Mouse (Mus musculus): Measurements from ENCODE around the gene Slbp. TPM values are rescaled to one million over a fixed set of nuclear protein-coding genes. Genes with fewer than 3 reads are reported as not detected.

Gene Slbp
- total and polyA plus RNA-seq, 2 experiments from 2014 or later: 66.0 to 128 TPM

- H3K27ac ChIP-seq: no peak overlapping the region
- H3K4me1 ChIP-seq (ENCODE audit: insufficient read depth, low read length): peaks cover 17% of the 10 kb centered on the region; the same call in 1 of the 2 replicates
- ATAC-seq (no peak), DNase-seq (ENCODE audit: low spot score) (no peak)
- no peaks in the 10 kb centered on the region for H3K9me3 ChIP-seq (ENCODE audit: low read length)
- H3K9ac ChIP-seq (replicated peaks; ENCODE audit: low read length): no peak overlapping the region
- 67% methylated on average over 5 of the region's 5 CpGs for WGBS
- H3K36me3 ChIP-seq (ENCODE audit: insufficient read depth, low read length): no peaks in the 10 kb centered on the region
- no peak overlapping the region for H3K4me3 ChIP-seq (ENCODE audit: low read length)
- TF ChIP-seq CTCF (IDR thresholded peaks at IDR 0.05; ENCODE audit: low read depth): no peak
- H3K27me3 ChIP-seq (ENCODE audit: insufficient read depth, low read length): peaks cover 12% of the 10 kb centered on the region
- no peak overlapping the region for H3K4me2 ChIP-seq (ENCODE audit: low read depth, low read length)
Measured at GRCm38 (mm10) chr5:33696430-33696829, 44.1 kb upstream of the Slbp start.

DNA sequence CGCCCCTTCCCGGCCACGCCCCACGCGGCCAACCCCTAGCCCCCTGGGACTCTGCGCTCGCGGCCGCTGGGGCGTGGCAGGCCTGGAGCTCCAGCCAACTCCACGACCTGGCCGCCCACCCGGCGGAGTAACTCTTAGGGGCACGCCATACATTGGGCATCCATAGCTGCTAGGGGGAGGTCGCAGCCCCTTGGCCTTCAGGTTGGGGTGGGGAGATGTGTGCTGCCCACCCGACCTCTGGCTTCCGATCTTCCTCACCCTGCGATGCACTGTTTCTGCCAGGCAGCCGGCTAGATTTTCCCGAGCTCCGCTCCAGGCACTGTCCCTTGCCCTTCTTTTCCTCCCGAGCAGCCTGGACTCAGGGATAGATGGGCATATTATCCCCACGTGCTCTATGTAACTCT lies 43.3 kb upstream of the Slbp start:
- H3K4me2 ChIP-seq (ENCODE audit: low read depth, low read length): peak overlapping the region; percentile 50
- no peak for TF ChIP-seq CTCF (IDR thresholded peaks at IDR 0.05; ENCODE audit: low read depth)
- H3K9ac ChIP-seq (replicated peaks; ENCODE audit: low read length): peak overlapping the region; percentile 39
- H3K36me3 ChIP-seq (ENCODE audit: insufficient read depth, low read length): no peaks in the 10 kb centered on the region
- peaks cover 12% of the 10 kb centered on the region for H3K27me3 ChIP-seq (ENCODE audit: insufficient read depth, low read length)
- H3K9me3 ChIP-seq (ENCODE audit: low read length): no peaks in the 10 kb centered on the region
- H3K4me3 ChIP-seq (ENCODE audit: low read length): peak overlapping the region; percentile 33
- peaks cover 17% of the 10 kb centered on the region; the same call in 1 of the 2 replicates for H3K4me1 ChIP-seq (ENCODE audit: insufficient read depth, low read length)
- peak overlapping the region; percentile 28; the same call in 1 of the 2 replicates for H3K27ac ChIP-seq
- ATAC-seq (no peak), DNase-seq (ENCODE audit: low spot score) (no peak)
- WGBS: 4% methylated on average over 24 of the region's 24 CpGs

DNA sequence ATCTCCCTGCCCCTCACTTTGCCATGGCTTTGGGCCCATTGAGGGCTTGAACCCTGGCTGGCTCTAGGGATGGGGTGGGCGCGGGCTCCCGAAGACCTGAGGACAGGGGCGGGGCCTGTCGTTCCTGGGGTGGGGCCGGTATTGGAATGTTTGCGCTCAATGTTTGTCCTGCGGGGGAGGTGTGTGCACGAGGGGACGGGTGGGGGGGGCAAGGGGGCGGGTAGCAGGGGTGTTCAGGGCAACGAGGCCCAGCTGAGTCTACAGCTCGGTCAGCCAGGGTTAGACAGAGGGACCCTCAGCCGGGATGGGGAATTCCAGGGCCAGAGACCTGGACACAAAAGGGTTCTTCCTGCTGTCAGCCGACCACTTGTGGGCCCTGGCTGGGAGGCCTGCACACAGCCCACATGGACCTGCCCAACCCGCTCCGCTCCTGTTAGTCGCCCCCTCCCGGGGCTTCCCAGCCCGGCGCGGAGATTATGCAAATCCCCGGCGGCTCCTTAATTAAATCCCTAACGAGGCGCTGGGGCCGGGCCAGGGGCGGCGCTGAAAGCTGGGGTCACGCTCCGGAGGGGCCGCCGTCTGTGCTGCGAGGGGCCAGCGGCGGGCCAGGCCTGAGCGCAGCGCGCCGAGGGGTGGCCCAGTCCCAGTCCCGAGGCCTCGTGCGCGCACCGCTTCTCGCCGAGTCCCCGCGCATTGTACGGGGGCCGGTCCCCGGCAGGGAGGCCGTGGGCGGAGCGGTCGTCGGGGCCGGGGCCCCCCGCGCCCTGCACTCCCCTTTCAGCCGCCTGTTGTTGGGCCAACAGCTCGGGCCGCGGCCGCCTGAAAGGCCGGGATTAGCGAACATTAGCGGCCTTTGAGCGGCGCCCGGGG lies 42.7 kb upstream of the Slbp start:
- peak overlapping the region; percentile 28; the same call in 1 of the 2 replicates for H3K27ac ChIP-seq
- no peaks in the 10 kb centered on the region for H3K9me3 ChIP-seq (ENCODE audit: low read length)
- DNase-seq (ENCODE audit: low spot score) (peak; percentile 71), ATAC-seq (peak; percentile 59)
- H3K4me1 ChIP-seq (ENCODE audit: insufficient read depth, low read length): peaks cover 15% of the 10 kb centered on the region; the same call in 1 of the 2 replicates
- peak overlapping the region; percentile 39 for H3K9ac ChIP-seq (replicated peaks; ENCODE audit: low read length)
- no peaks in the 10 kb centered on the region for H3K36me3 ChIP-seq (ENCODE audit: insufficient read depth, low read length)
- 1% methylated on average over 68 of the region's 71 CpGs for whole genome bisulfite sequencing
- H3K4me3 ChIP-seq (ENCODE audit: low read length): peak overlapping the region; percentile 33
- no peak for TF ChIP-seq CTCF (IDR thresholded peaks at IDR 0.05; ENCODE audit: low read depth)
- H3K4me2 ChIP-seq (ENCODE audit: low read depth, low read length): peak overlapping the region; percentile 50
- H3K27me3 ChIP-seq (ENCODE audit: insufficient read depth, low read length): peaks cover 12% of the 10 kb centered on the region

GRCm38 (mm10) chr5:33694461-33694847 lies 42.1 kb upstream of the Slbp start:
- DNase-seq (ENCODE audit: low spot score) (no peak), ATAC-seq (no peak)
- H3K4me1 ChIP-seq (ENCODE audit: insufficient read depth, low read length): peaks cover 20% of the 10 kb centered on the region; the same call in 1 of the 2 replicates
- WGBS: 56% methylated on average over 9 of the region's 9 CpGs
- TF ChIP-seq CTCF (IDR thresholded peaks at IDR 0.05; ENCODE audit: low read depth): no peak
- no peaks in the 10 kb centered on the region for H3K9me3 ChIP-seq (ENCODE audit: low read length)
- H3K27ac ChIP-seq: no peak overlapping the region
- no peaks in the 10 kb centered on the region for H3K36me3 ChIP-seq (ENCODE audit: insufficient read depth, low read length)
- peaks cover 12% of the 10 kb centered on the region for H3K27me3 ChIP-seq (ENCODE audit: insufficient read depth, low read length)
- H3K9ac ChIP-seq (replicated peaks; ENCODE audit: low read length): no peak overlapping the region
- no peak overlapping the region for H3K4me2 ChIP-seq (ENCODE audit: low read depth, low read length)
- no peak overlapping the region for H3K4me3 ChIP-seq (ENCODE audit: low read length)

DNA sequence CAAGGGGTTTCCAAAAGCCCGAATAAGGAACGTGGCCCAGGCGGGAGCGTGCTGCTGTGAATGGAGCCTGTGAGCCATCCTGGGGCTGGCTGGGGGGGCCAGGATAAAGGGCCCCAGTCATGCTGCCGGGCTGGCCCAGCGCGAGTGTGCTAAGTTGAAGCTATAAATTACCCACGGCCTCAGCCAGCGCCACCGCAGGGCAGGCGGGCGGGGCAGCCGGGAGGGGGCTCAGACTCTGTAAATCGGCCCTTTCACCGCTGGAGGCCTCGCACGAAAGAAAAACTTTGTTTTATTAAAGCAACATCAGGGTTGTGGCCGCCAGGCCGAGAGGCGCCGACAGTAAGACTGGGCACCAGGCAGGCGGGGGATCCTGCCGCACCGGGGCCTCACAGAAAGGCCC lies 40.0 kb upstream of the Slbp start:
- H3K9ac ChIP-seq (replicated peaks; ENCODE audit: low read length): no peak overlapping the region
- 8% methylated on average over 24 of the region's 24 CpGs for WGBS
- H3K36me3 ChIP-seq (ENCODE audit: insufficient read depth, low read length): no peaks in the 10 kb centered on the region
- 0 out of 2 replicates have a peak overlapping the region, but pooled peaks have one; percentile 9 for H3K4me2 ChIP-seq (ENCODE audit: low read depth, low read length)
- H3K27me3 ChIP-seq (ENCODE audit: insufficient read depth, low read length): peaks cover 12% of the 10 kb centered on the region
- H3K9me3 ChIP-seq (ENCODE audit: low read length): no peaks in the 10 kb centered on the region
- H3K27ac ChIP-seq: peak overlapping the region; percentile 56; the same call in 1 of the 2 replicates
- DNase-seq (ENCODE audit: low spot score) (peak; percentile 67), ATAC-seq (no peak)
- no peak for TF ChIP-seq CTCF (IDR thresholded peaks at IDR 0.05; ENCODE audit: low read depth)
- peaks cover 19% of the 10 kb centered on the region for H3K4me1 ChIP-seq (ENCODE audit: insufficient read depth, low read length)
- H3K4me3 ChIP-seq (ENCODE audit: low read length): no peak overlapping the region

DNA sequence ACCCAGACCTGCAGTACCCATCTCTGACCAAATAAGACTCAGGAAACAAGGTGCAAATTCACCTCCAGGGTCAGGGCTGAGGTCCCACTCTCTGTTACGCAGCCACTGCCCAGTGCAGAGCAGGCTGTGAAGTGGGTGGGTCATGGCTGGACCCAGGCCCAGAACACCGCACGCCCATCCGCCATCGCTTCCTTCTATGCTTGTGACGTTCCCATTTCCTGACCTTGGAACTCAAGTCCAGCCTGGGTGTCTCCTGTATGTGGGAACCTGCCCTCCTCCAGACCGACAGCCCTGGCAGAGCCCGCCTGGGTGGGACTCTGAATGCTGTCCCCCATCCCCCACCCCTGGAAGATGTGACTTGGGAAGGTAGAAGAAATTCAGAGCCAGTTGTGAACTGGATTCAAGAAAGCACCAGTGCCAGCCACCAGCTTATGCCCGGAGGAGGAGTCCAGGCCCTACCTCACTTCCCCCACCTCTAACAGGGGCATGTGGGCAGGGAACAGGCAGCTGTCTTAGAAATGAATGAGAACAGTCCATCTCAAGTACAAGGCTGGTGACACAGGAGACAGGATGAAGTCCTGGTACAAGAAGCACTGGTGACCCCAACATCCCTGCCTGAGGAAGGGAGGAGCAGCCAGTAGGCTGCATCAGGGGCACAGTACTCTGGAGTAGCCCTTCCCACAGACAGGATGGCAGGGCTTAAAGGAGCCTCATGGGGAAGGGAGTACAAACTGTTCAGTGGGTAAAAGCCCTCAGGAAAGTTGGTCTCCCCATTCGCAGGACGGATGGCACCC lies 37.7 kb upstream of the Slbp start:
- DNase-seq (ENCODE audit: low spot score): peak; percentile 27
- Histone ChIP-seq H3K4me3 (ENCODE audit: low read length) (no peak overlapping the region), H3K9ac (replicated peaks; ENCODE audit: low read length) (no peak overlapping the region), H3K9me3 (ENCODE audit: low read length) (no peaks in the 10 kb centered on the region), H3K36me3 (ENCODE audit: insufficient read depth, low read length) (no peaks in the 10 kb centered on the region), H3K27me3 (ENCODE audit: insufficient read depth, low read length) (peaks cover 9% of the 10 kb centered on the region), H3K4me1 (ENCODE audit: insufficient read depth, low read length) (peaks cover 13% of the 10 kb centered on the region), H3K4me2 (ENCODE audit: low read depth, low read length) (0 out of 2 replicates have a peak overlapping the region, but pooled peaks have one; percentile 20), H3K27ac (peak overlapping the region; percentile 62)
- WGBS: 42% methylated on average over 11 of the region's 11 CpGs
- ATAC-seq: peak; percentile 16; the same call in 1 of the 2 replicates
- TF ChIP-seq CTCF (IDR thresholded peaks at IDR 0.05; ENCODE audit: low read depth): no peak

Data from hindbrain, postnatal 0 days (tissue).